Mouse (Mus musculus) ES-E14 (cell line): ENCODE measurements around the gene Iqgap2. TPM values are rescaled to one million over a fixed set of nuclear protein-coding genes. Genes with fewer than 3 reads are reported as not detected.

ENCODE experiments used
- DNase-seq: peaks from one replicate; pipeline ENCODE4 v3.0.0-alpha.2; 2013; ENCODE audit warnings: low read depth, low spot score
- H3K27ac ChIP-seq: 2 replicates; pipeline ENCODE4 v1.5.1; 2012; ENCODE audit warnings: low read depth, mild to moderate bottlenecking, low read length, moderate library complexity, mixed read lengths; ENCODE audit not compliant: poor library complexity, insufficient read depth, severe bottlenecking
- H3K36me3 ChIP-seq: 2 replicates; pipeline ENCODE4 v1.6.1; 2012; ENCODE audit warnings: mild to moderate bottlenecking, low read length, moderate library complexity, mixed read lengths; ENCODE audit not compliant: control insufficient read depth, poor library complexity, insufficient read depth, severe bottlenecking
- H3K4me1 ChIP-seq, 2 experiments: fragments of 150-350 bp in 1 of 2; sonication (generic) in 1 of 2; 2 replicates each; pipeline ENCODE4 v1.6.1; 2012; ENCODE audit warnings: low read length in 2 of 2, mild to moderate bottlenecking in 1 of 2, mixed read lengths in 1 of 2; ENCODE audit not compliant: control insufficient read depth in 2 of 2, insufficient read depth in 2 of 2, poor library complexity in 1 of 2
- H3K4me3 ChIP-seq, 2 experiments: fragments of 150-350 bp in 1 of 2; sonication (generic) in 1 of 2; 2 replicates each; pipeline ENCODE4 v1.5.1; 2012; ENCODE audit warnings: low read length in 2 of 2, low read depth in 1 of 2, mild to moderate bottlenecking in 1 of 2, mixed read lengths in 1 of 2; ENCODE audit not compliant: insufficient read depth in 1 of 2, poor library complexity in 1 of 2, severe bottlenecking in 1 of 2
- H3K9ac ChIP-seq: 2 replicates; pipeline ENCODE4 v1.6.1; 2012; ENCODE audit warnings: low read depth, mild to moderate bottlenecking, low read length, mixed read lengths; ENCODE audit not compliant: poor library complexity, insufficient read depth, severe bottlenecking
- H3K9me3 ChIP-seq: fragments of 150-350 bp; sonication (generic); 2 replicates; pipeline ENCODE4 v1.6.1; 2012; ENCODE audit warnings: low read depth, mild to moderate bottlenecking, low read length; ENCODE audit not compliant: control insufficient read depth, insufficient read depth
- CHD2 ChIP-seq: IDR thresholded peaks from 2 replicates; pipeline ENCODE4 v1.6.1; 2014; ENCODE audit warnings: mild to moderate bottlenecking, low read depth, low read length, inconsistent platforms
- HCFC1 ChIP-seq: IDR thresholded peaks from 2 replicates; pipeline ENCODE4 v1.6.1; 2012; ENCODE audit warnings: low read length, inconsistent platforms, borderline replicate concordance; ENCODE audit not compliant: insufficient read depth
- MAFK ChIP-seq: IDR thresholded peaks from 2 replicates; pipeline ENCODE4 v1.6.1; 2014; ENCODE audit warnings: mild to moderate bottlenecking, low read depth, low read length, inconsistent platforms; ENCODE audit not compliant: insufficient read depth
- ZC3H11A ChIP-seq: IDR thresholded peaks from 2 replicates; pipeline ENCODE4 v1.6.1; 2012; ENCODE audit warnings: low read depth, mild to moderate bottlenecking, inconsistent platforms, low read length, borderline replicate concordance
- ZNF384 ChIP-seq: IDR thresholded peaks from 2 replicates; pipeline ENCODE4 v1.6.1; 2012; ENCODE audit warnings: low read depth, low read length, inconsistent platforms
- in situ Hi-C, 2 experiments: fragments of 600-800 bp; cut with MboI; formaldehyde crosslinking; loops; one replicate each; pipeline ENCODE4 v1.15.1; 2025; ENCODE audit warnings: low sequenced_read_pairs in 2 of 2, inconsistent platforms in 1 of 2; ENCODE audit not compliant: unreplicated experiment in 2 of 2
- total RNA-seq: library from RNA; depleted of rRNA; stranded (reverse); fragments of 300-350 nt; gene quantifications from 2 replicates; pipeline ENCODE4 v1.2.3, GENCODE M21; 2012

Iqgap2 gene
- total RNA-seq, 1 experiment, result 15.0 TPM

DNA sequence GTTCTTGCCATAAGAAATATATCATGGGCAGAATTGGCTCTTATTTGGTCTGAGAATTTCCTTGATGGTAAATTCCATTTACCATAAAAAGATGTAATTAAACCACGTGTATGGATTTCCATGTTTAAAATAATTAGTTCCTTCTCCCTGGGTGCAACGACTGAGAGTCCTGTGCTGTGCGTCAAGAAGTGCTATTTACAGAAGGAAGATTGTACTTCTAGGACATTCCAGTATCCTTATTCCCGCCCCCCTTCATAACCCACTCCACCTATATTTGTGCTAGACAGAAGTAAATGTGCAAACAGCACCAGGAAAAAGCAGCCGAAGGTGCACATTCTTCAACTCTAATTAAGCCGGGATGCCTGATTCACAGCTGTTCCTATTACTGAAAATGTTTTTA is 65.5 kb downstream of the Iqgap2 start:
- TF ChIP-seq ZC3H11A, result no peak
- no peak for TF ChIP-seq MAFK
- no peak for TF ChIP-seq CHD2
- no peak for TF ChIP-seq ZNF384
- no peak for TF ChIP-seq HCFC1
- no peaks in the 10 kb centered on the region for H3K36me3 ChIP-seq
- in situ Hi-C loops, result no loop called here
- no peak overlapping the region for H3K4me3 ChIP-seq
- no peak for DNase-seq
- no peak overlapping the region for H3K9ac ChIP-seq
- no peak overlapping the region for H3K27ac ChIP-seq
- peaks cover 3 to 6% of the 10 kb centered on the region in 2 experiments; a peak in 3 of 4 replicates for H3K4me1 ChIP-seq
- no peaks in the 10 kb centered on the region for H3K9me3 ChIP-seq

DNA sequence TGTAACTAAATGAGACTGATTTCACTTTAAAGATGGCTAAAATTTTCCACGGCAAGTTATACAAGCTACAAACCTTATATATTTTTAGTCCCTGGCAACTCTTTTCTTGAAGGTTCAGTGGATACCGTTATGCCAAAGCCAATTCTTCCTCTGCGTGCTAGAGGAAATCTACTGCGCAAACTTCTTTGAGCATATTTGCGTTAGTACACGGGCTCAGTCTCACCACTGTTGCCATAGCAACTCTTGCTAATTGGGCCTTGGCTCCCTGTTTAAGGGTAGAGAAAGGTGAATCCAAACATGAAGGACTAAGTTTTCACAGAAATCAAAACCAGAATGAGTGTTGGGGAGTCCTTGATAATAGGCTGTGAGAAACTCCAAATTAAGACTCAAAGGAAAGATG is 68.8 kb downstream of the Iqgap2 start:
- in situ Hi-C loops, result no loop called here
- no peaks in the 10 kb centered on the region for H3K36me3 ChIP-seq
- no peak for DNase-seq
- H3K9ac ChIP-seq, result no peak overlapping the region
- TF ChIP-seq HCFC1 (no peak), ZNF384 (no peak), ZC3H11A (no peak), MAFK (no peak), CHD2 (no peak)
- no peak overlapping the region for H3K4me3 ChIP-seq
- H3K9me3 ChIP-seq, result no peaks in the 10 kb centered on the region
- H3K27ac ChIP-seq, result no peak overlapping the region
- H3K4me1 ChIP-seq, result no peaks in the 10 kb centered on the region

DNA sequence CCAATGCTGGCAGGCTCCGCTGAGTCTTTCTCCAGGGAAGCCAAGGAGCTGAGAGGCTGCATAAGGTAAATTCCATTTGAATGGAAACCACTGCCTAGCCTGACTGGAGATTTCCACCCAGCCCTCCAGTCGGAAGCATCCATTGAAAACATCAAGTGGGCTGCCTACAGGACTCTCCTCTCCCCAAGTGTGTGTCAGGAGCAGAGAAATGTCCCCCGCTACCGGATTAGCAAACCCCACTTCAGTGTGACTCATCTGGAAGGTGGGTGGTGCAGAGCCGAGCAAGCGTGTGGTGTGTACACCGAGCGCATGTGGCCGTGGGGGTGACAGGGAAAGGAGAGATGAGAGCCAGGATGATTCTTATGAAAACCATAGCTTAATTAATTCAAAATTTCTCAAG is 71.7 kb downstream of the Iqgap2 start:
- no peak for TF ChIP-seq HCFC1
- no peak for TF ChIP-seq CHD2
- Histone ChIP-seq H3K36me3 (no peaks in the 10 kb centered on the region), H3K9ac (no peak overlapping the region), H3K27ac (no peak overlapping the region), H3K9me3 (no peaks in the 10 kb centered on the region), H3K4me3 (no peak overlapping the region), H3K4me1 (no peaks in the 10 kb centered on the region)
- in situ Hi-C loops, result no loop called here
- DNase-seq, result no peak

DNA sequence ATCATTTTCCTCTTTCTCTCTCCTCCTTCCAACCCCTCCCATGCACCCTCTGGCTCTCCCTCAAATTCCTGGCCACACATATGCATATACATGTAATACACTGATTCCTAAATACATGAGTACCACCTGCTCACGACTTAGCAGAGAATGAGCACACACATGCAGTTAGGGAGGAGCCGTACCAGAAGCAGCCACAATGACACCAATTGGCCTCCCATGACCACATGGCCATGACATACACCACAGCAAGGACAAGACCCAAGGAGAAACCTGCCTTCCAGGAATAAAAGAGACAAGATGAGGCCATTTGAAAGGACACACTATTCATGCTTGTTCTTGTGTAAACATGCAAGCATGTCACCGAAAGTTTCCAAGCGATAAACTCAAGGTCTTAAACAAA is 72.8 kb downstream of the Iqgap2 start:
- TF ChIP-seq CHD2 (no peak), HCFC1 (no peak), MAFK (no peak)
- Histone ChIP-seq H3K27ac (no peak overlapping the region), H3K36me3 (no peaks in the 10 kb centered on the region), H3K4me3 (no peak overlapping the region), H3K4me1 (no peaks in the 10 kb centered on the region), H3K9ac (no peak overlapping the region), H3K9me3 (no peaks in the 10 kb centered on the region)
- DNase-seq, result no peak
- in situ Hi-C loops, result no loop called here

DNA sequence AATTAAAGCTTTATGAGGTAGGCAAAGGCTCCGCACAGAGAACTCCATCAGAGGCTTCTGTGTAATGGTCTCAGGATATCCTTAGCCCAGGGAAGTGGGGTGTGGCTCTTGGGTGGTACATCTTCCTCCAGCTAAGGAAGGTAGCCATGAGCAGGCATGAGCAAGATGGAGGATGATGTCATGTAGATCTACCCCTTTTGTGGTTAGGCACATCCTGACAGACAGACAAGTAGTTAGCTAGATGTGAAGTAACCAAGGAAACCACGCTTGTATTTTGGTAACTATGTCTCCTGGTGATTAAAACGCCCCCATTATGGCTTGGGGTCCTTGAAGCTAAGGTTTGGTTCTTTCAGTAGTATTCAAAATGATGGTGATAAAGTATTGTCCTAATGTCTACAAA is 78.1 kb downstream of the Iqgap2 start:
- in situ Hi-C loops, result no loop called here
- no peak for TF ChIP-seq CHD2
- TF ChIP-seq ZNF384, result no peak
- no peak for TF ChIP-seq HCFC1
- TF ChIP-seq MAFK, result no peak
- TF ChIP-seq ZC3H11A, result no peak
- no peak for DNase-seq

More for the DNA sequence above, 78.1 kb downstream of the Iqgap2 start:
- Histone ChIP-seq H3K4me3 (no peak overlapping the region), H3K27ac (no peak overlapping the region), H3K9ac (no peak overlapping the region), H3K4me1 (no peaks in the 10 kb centered on the region), H3K9me3 (no peaks in the 10 kb centered on the region), H3K36me3 (no peaks in the 10 kb centered on the region)
